Mouse (Mus musculus) MEL (cell line): ENCODE measurements around the gene Hoxc9. TPM values are rescaled to one million over a fixed set of nuclear protein-coding genes. Genes with fewer than 3 reads are reported as not detected.

Experiments used
- DNase-seq: peaks from one replicate; pipeline ENCODE4 v3.0.0; 2011; ENCODE audit warnings: low read depth, low spot score
- H3K27ac ChIP-seq: 2 replicates; pipeline ENCODE4 v1.5.1; 2012; ENCODE audit warnings: low read depth, mild to moderate bottlenecking, control low read depth, low read length, moderate library complexity; ENCODE audit not compliant: control insufficient read depth
- H3K27me3 ChIP-seq, 2 experiments: fragments of 150-350 bp in 1 of 2; sonication (generic) in 1 of 2; 2 replicates each; pipeline ENCODE4 v1.6.1; 2012; ENCODE audit warnings: low read length in 2 of 2, mild to moderate bottlenecking in 2 of 2, improper control_type of control experiment in 1 of 2, moderate library complexity in 1 of 2; ENCODE audit not compliant: insufficient read depth in 2 of 2, control insufficient read depth in 1 of 2
- H3K36me3 ChIP-seq, 2 experiments: 2 replicates each; pipeline ENCODE4 v1.6.1; 2012 to 2014; ENCODE audit warnings: low read length in 2 of 2, improper control_type of control experiment in 1 of 2, inconsistent platforms in 1 of 2, mild to moderate bottlenecking in 1 of 2; ENCODE audit not compliant: insufficient read depth in 2 of 2, control insufficient read depth in 1 of 2
- H3K4me1 ChIP-seq, 2 experiments: fragments of 150-350 bp in 1 of 2; sonication (generic) in 1 of 2; 2 replicates each; pipeline ENCODE4 v1.6.1; 2012; ENCODE audit warnings: low read length in 2 of 2, improper control_type of control experiment in 1 of 2, mild to moderate bottlenecking in 1 of 2; ENCODE audit not compliant: insufficient read depth in 2 of 2, control insufficient read depth in 1 of 2
- H3K4me3 ChIP-seq, 2 experiments: fragments of 150-350 bp in 1 of 2; sonication (generic) in 1 of 2; 2 replicates each; pipeline ENCODE4 v1.5.1; 2012; ENCODE audit warnings: low read depth in 2 of 2, low read length in 2 of 2, mild to moderate bottlenecking in 2 of 2, moderate library complexity in 2 of 2, control low read depth in 1 of 2, improper control_type of control experiment in 1 of 2; ENCODE audit not compliant: control insufficient read depth in 1 of 2, insufficient read depth in 1 of 2
- H3K79me2 ChIP-seq: 2 replicates; pipeline ENCODE4 v1.6.1; 2012; ENCODE audit warnings: mild to moderate bottlenecking, low read length, moderate library complexity; ENCODE audit not compliant: control insufficient read depth, poor library complexity, insufficient read depth
- H3K9ac ChIP-seq: 2 replicates; pipeline ENCODE4 v1.6.1; 2012; ENCODE audit warnings: low read depth, mild to moderate bottlenecking, control low read depth, low read length, moderate library complexity; ENCODE audit not compliant: control insufficient read depth, poor library complexity, severe bottlenecking
- H3K9me3 ChIP-seq: fragments of 150-350 bp; sonication (generic); replicated peaks from 2 replicates; pipeline ENCODE4 v1.6.1; 2012; ENCODE audit warnings: mild to moderate bottlenecking, low read length, improper control_type of control experiment, moderate library complexity; ENCODE audit not compliant: insufficient read depth
- BHLHE40 ChIP-seq: IDR thresholded peaks from 2 replicates; pipeline ENCODE4 v1.6.1; 2012; ENCODE audit warnings: low read depth, mild to moderate bottlenecking, inconsistent platforms, low read length, improper control_type of control experiment, borderline replicate concordance
- CHD2 ChIP-seq: IDR thresholded peaks from 2 replicates; pipeline ENCODE4 v1.6.1; 2011; ENCODE audit warnings: low read length, improper control_type of control experiment
- E2F4 ChIP-seq: IDR thresholded peaks from 2 replicates; pipeline ENCODE4 v1.6.1; 2011; ENCODE audit warnings: low read depth, low read length, improper control_type of control experiment, borderline replicate concordance
- EP300 ChIP-seq, 2 experiments: IDR thresholded peaks; 2 replicates each; pipeline ENCODE4 v1.6.1; 2011; ENCODE audit warnings: improper control_type of control experiment in 2 of 2, low read length in 2 of 2, low read depth in 1 of 2, mild to moderate bottlenecking in 1 of 2
- HCFC1 ChIP-seq: IDR thresholded peaks from 2 replicates; pipeline ENCODE4 v1.6.1; 2012; ENCODE audit warnings: low read depth, mild to moderate bottlenecking, inconsistent platforms, low read length, improper control_type of control experiment, moderate library complexity
- JUND ChIP-seq: IDR thresholded peaks from 2 replicates; pipeline ENCODE4 v1.6.1; 2011; ENCODE audit warnings: low read depth, mild to moderate bottlenecking, improper control_type of control experiment, low read length
- MAFK ChIP-seq: IDR thresholded peaks from 2 replicates; pipeline ENCODE4 v1.6.1; 2011; ENCODE audit warnings: low read depth, mild to moderate bottlenecking, low read length, improper control_type of control experiment, borderline replicate concordance
- MAX ChIP-seq: IDR thresholded peaks from 2 replicates; pipeline ENCODE4 v1.6.1; 2011; ENCODE audit warnings: low read length, improper control_type of control experiment
- MAZ ChIP-seq: IDR thresholded peaks from 2 replicates; pipeline ENCODE4 v1.6.1; 2012; ENCODE audit warnings: low read depth, mild to moderate bottlenecking, inconsistent platforms, low read length, improper control_type of control experiment
- MYB ChIP-seq: IDR thresholded peaks from 2 replicates; pipeline ENCODE4 v1.6.1; 2011; ENCODE audit warnings: mild to moderate bottlenecking, low read depth, low read length, improper control_type of control experiment
- MYC ChIP-seq: IDR thresholded peaks from 2 replicates; pipeline ENCODE4 v1.6.1; 2011; ENCODE audit warnings: low read depth, mild to moderate bottlenecking, low read length, improper control_type of control experiment, moderate library complexity
- NELFE ChIP-seq: IDR thresholded peaks from 2 replicates; pipeline ENCODE4 v1.6.1; 2011; ENCODE audit warnings: low read depth, low read length, improper control_type of control experiment
- RCOR1 ChIP-seq: IDR thresholded peaks from 2 replicates; pipeline ENCODE4 v1.6.1; 2012; ENCODE audit warnings: low read depth, mild to moderate bottlenecking, inconsistent platforms, low read length, improper control_type of control experiment
- SIN3A ChIP-seq: IDR thresholded peaks from 2 replicates; pipeline ENCODE4 v1.6.1; 2012; ENCODE audit warnings: low read length, improper control_type of control experiment, inconsistent platforms
- TAL1 ChIP-seq: IDR thresholded peaks from 2 replicates; pipeline ENCODE4 v1.6.1; 2012; ENCODE audit warnings: mild to moderate bottlenecking, inconsistent platforms, low read length, moderate library complexity, mixed read lengths
- TBP ChIP-seq: IDR thresholded peaks from 2 replicates; pipeline ENCODE4 v1.8.0; 2011; ENCODE audit warnings: low read depth, low read length, improper control_type of control experiment
- UBTF ChIP-seq: IDR thresholded peaks from 2 replicates; pipeline ENCODE4 v1.6.1; 2012; ENCODE audit warnings: low read depth, mild to moderate bottlenecking, inconsistent platforms, low read length, improper control_type of control experiment, moderate library complexity, borderline replicate concordance; ENCODE audit not compliant: insufficient read depth
- USF1 ChIP-seq: IDR thresholded peaks from 2 replicates; pipeline ENCODE4 v1.6.1; 2014; ENCODE audit warnings: low read depth, mild to moderate bottlenecking, inconsistent platforms, low read length, improper control_type of control experiment, moderate library complexity
- USF2 ChIP-seq, 2 experiments: IDR thresholded peaks; 2 replicates each; pipeline ENCODE4 v1.6.1; 2011 to 2012; ENCODE audit warnings: improper control_type of control experiment in 2 of 2, low read length in 2 of 2, borderline replicate concordance in 1 of 2, inconsistent platforms in 1 of 2, low read depth in 1 of 2, mild to moderate bottlenecking in 1 of 2; ENCODE audit not compliant: insufficient read depth in 1 of 2
- polyA plus RNA-seq, 2 experiments: library from polyadenylated mRNA; stranded (reverse) in 1 of 2; unstranded in 1 of 2; fragments of >175 nt in 1 of 2; fragments of >200 nt in 1 of 2; gene quantifications; 2 replicates each; pipeline versions ENCODE4 v1.2.1 to v1.2.4; 2012; ENCODE audit warnings: low replicate concordance in 2 of 2, low read depth in 1 of 2; ENCODE audit not compliant: insufficient read length in 2 of 2, insufficient read depth in 1 of 2, missing spikeins in 1 of 2
- total RNA-seq: library from RNA; depleted of rRNA; stranded (reverse); fragments of 300-350 nt; gene quantifications from 2 replicates; pipeline ENCODE4 v1.2.3, GENCODE M21; 2012

The Hoxc9 gene
- total and polyA plus RNA-seq, 3 experiments, result 4.1 to 400 (median 9.5) TPM

GRCm38 (mm10) chr15:103015406-103016166, 39.3 kb downstream of the Hoxc9 start:
- peaks cover 7% of the 10 kb centered on the region; the same call in 1 of the 2 replicates for H3K79me2 ChIP-seq
- H3K9ac ChIP-seq, result no peak overlapping the region
- H3K9me3 ChIP-seq, result no peaks in the 10 kb centered on the region
- no peak overlapping the region for H3K27ac ChIP-seq
- no peaks in the 10 kb centered on the region for H3K36me3 ChIP-seq
- no peaks in the 10 kb centered on the region for H3K4me1 ChIP-seq
- H3K27me3 ChIP-seq, result no peaks in the 10 kb centered on the region
- TF ChIP-seq JUND, result no peak
- TF ChIP-seq RCOR1, result no peak
- no peak for TF ChIP-seq EP300 (IDR thresholded peaks at IDR 0.05; ENCODE audit: low read depth in 1 of 2, low read length in 2 of 2)
- no peak for TF ChIP-seq NELFE
- DNase-seq, result no peak
- no peak overlapping the region for H3K4me3 ChIP-seq

- H3K4me3 ChIP-seq, result no peak within 1 kb of the TSS
- H3K27me3 ChIP-seq, result no peaks in the 10 kb centered on the region
- no peak for DNase-seq
- H3K9ac ChIP-seq, result no peak within 1 kb of the TSS
- H3K9me3 ChIP-seq, result no peaks in the 10 kb centered on the region
- no peaks in the 10 kb centered on the region for H3K79me2 ChIP-seq
- peaks cover 0 to 11% of the 10 kb centered on the region in 2 experiments; a peak in 2 of 4 replicates for H3K36me3 ChIP-seq
- H3K4me1 ChIP-seq, result peaks cover 5 to 8% of the 10 kb centered on the region in 2 experiments
- H3K27ac ChIP-seq, result no peak within 1 kb of the TSS
- TF ChIP-seq E2F4, result no peak
- TF ChIP-seq RCOR1, result no peak
- TF ChIP-seq SIN3A, result no peak
Measured at GRCm38 (mm10) chr15:103018636-103019035, 42.4 kb downstream of the Hoxc9 start, which contains the start of gene Hoxc4. Gene Hoxc4 (plus strand): TSS chr15:103018934.

- peaks cover 5 to 8% of the 10 kb centered on the region in 2 experiments for H3K4me1 ChIP-seq
- no peak for TF ChIP-seq TAL1
- peak; percentile 83 to 97; a peak in 3 of 4 replicates for TF ChIP-seq USF2 (IDR thresholded peaks at IDR 0.05; ENCODE audit: borderline replicate concordance in 1 of 2, insufficient read depth in 1 of 2, low read depth in 1 of 2, low read length in 2 of 2)
- TF ChIP-seq USF1, result peak; percentile 99
- 0 out of 2 replicates have a peak, but pooled peaks have one; percentile 45 for TF ChIP-seq TBP
- TF ChIP-seq BHLHE40, result no peak
- no peak for TF ChIP-seq MYC
- TF ChIP-seq MAX, result peak; percentile 98
- TF ChIP-seq MAFK, result no peak
- peak; percentile 81 for TF ChIP-seq MAZ
- peak; percentile 68; the same call in 1 of the 2 replicates for TF ChIP-seq HCFC1
- peak; percentile 70 for TF ChIP-seq CHD2
- no peak for TF ChIP-seq UBTF
- TF ChIP-seq MYB, result no peak
- H3K36me3 ChIP-seq, result peaks cover 0 to 11% of the 10 kb centered on the region in 2 experiments; a peak in 2 of 4 replicates
- peak overlapping the region; percentile 69 for H3K27ac ChIP-seq
- peak; percentile 93 for DNase-seq
- peak overlapping the region; percentile 68 for H3K9ac ChIP-seq
- H3K9me3 ChIP-seq, result no peaks in the 10 kb centered on the region
- H3K79me2 ChIP-seq, result no peaks in the 10 kb centered on the region
- peak overlapping the region; percentile 47 to 70 for H3K4me3 ChIP-seq
- no peaks in the 10 kb centered on the region for H3K27me3 ChIP-seq
Measured at GRCm38 (mm10) chr15:103020899-103021418, 44.7 kb downstream of the Hoxc9 start.
